25 mouse cellular contexts compared by ENCODE assay signal in the genomic region with DNA sequence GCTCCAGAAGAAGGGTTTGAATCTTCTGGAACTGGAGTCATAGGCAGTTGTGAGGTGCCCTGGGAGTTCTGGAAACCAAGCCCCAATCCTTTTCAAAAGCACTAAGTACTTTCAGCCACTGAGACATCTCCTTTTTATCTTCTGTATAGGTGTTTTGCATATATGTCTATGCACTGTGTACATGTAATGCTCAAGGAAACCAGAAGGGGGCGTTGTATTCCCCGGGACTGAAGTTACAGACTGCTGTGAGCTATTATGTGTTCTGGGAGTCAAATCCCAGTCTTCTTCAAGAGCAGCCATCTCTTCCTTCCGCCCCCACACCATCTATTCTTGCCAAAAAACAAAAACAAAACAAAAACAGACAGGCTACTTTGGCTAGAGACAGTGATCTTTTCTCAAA. TPM values are rescaled to one million over a fixed set of nuclear protein-coding genes. Genes with fewer than 3 reads are reported as not detected.
DNase-seq lines count a peak whose midpoint lies in the region; ATAC-seq and TF ChIP-seq lines count a peak whose summit lies in the region.
"Had no signal": no experiment of that assay in that cellular context is flagged by ENCODE, and none has a peak within 500 bp of the region (broad histone marks: within the 10 kb centered on the region; RNA-seq: fewer than 3 reads in every experiment).

No protein-coding gene starts in this region.

- H3K36me3 ChIP-seq in intestine, postnatal 0 days (ENCODE audit: control insufficient read depth, insufficient read depth), result no peaks in the 10 kb centered on the region
- H3K36me3 ChIP-seq in intestine, embryonic 15.5 days, result no peaks in the 10 kb centered on the region
- no peaks in the 10 kb centered on the region for H3K36me3 ChIP-seq in lung, postnatal 0 days (ENCODE audit: insufficient read depth, low read length)
- H3K36me3 ChIP-seq in ES-E14 (ENCODE audit: control insufficient read depth, insufficient read depth, low read length, poor library complexity, severe bottlenecking), result no peaks in the 10 kb centered on the region
- H3K36me3 ChIP-seq in midbrain, embryonic 13.5 days, result no peaks in the 10 kb centered on the region
- H3K36me3 ChIP-seq: embryonic facial prominence, embryonic 12.5 days; G1E; heart, embryonic 10.5 days; hindbrain, embryonic 13.5 days; limb, embryonic 10.5 days had no signal

- H3K9me3 ChIP-seq in intestine, postnatal 0 days (ENCODE audit: control insufficient read depth), result no peaks in the 10 kb centered on the region
- no peaks in the 10 kb centered on the region for H3K9me3 ChIP-seq in intestine, embryonic 15.5 days
- H3K9me3 ChIP-seq in lung, postnatal 0 days (ENCODE audit: low read length), result no peaks in the 10 kb centered on the region
- H3K9me3 ChIP-seq in ES-E14 (ENCODE audit: control insufficient read depth, insufficient read depth, low read depth, low read length), result no peaks in the 10 kb centered on the region
- no peaks in the 10 kb centered on the region for H3K9me3 ChIP-seq in midbrain, embryonic 13.5 days
- H3K9me3 ChIP-seq: embryonic facial prominence, embryonic 12.5 days; forebrain, embryonic 13.5 days; G1E; heart, embryonic 10.5 days; hindbrain, embryonic 13.5 days; limb, embryonic 10.5 days had no signal

- no peak overlapping the region for H3K4me2 ChIP-seq in intestine, postnatal 0 days (replicated peaks; ENCODE audit: low read depth)
- H3K4me2 ChIP-seq in intestine, embryonic 15.5 days (replicated peaks), result no peak overlapping the region
- no peak overlapping the region for H3K4me2 ChIP-seq in lung, postnatal 0 days (replicated peaks; ENCODE audit: low read depth, low read length)
- H3K4me2 ChIP-seq in midbrain, embryonic 13.5 days (replicated peaks), result no peak overlapping the region
- H3K4me2 ChIP-seq: embryonic facial prominence, embryonic 12.5 days; forebrain, embryonic 13.5 days; hindbrain, embryonic 13.5 days had no signal

- H3K9ac ChIP-seq in intestine, postnatal 0 days (ENCODE audit: low read depth, low read length), result no peak overlapping the region
- no peak overlapping the region for H3K9ac ChIP-seq in intestine, embryonic 15.5 days
- no peak overlapping the region for H3K9ac ChIP-seq in lung, postnatal 0 days (replicated peaks; ENCODE audit: low read depth)
- H3K9ac ChIP-seq in ES-E14 (ENCODE audit: insufficient read depth, low read depth, low read length, poor library complexity, severe bottlenecking), result no peak overlapping the region
- H3K9ac ChIP-seq in midbrain, embryonic 13.5 days (replicated peaks), result no peak overlapping the region
- H3K9ac ChIP-seq: embryonic facial prominence, embryonic 12.5 days; forebrain, embryonic 13.5 days; hindbrain, embryonic 13.5 days had no signal

- peak; percentile 50 for TF ChIP-seq CTCF in intestine, postnatal 0 days (IDR thresholded peaks at IDR 0.05; ENCODE audit: low read depth)
- peak; percentile 32; the same call in 1 of the 2 replicates for TF ChIP-seq CTCF in lung, postnatal 0 days (IDR thresholded peaks at IDR 0.05)

- no peak for ATAC-seq in intestine, postnatal 0 days
- ATAC-seq in intestine, embryonic 15.5 days, result no peak
- ATAC-seq in lung, postnatal 0 days, result no peak
- ATAC-seq in midbrain, embryonic 13.5 days, result no peak
- ATAC-seq: forebrain, embryonic 13.5 days had no signal

- 38% methylated on average over 3 of the region's 3 CpGs for WGBS in intestine, postnatal 0 days
- 55% methylated on average over 3 of the region's 3 CpGs for WGBS in intestine, embryonic 15.5 days
- 49% methylated on average over 3 of the region's 3 CpGs for WGBS in lung, postnatal 0 days
- WGBS in midbrain, embryonic 13.5 days, result 50% methylated on average over 3 of the region's 3 CpGs

- in situ Hi-C loops in ES-E14 (cut with MboI; ENCODE audit: low sequenced_read_pairs in 2 of 2, unreplicated experiment in 2 of 2), result no loop called here

- no peaks in the 10 kb centered on the region for H3K4me1 ChIP-seq in intestine, postnatal 0 days (replicated peaks; ENCODE audit: control insufficient read depth, insufficient read depth, low read length)
- H3K4me1 ChIP-seq in intestine, embryonic 15.5 days (replicated peaks), result no peaks in the 10 kb centered on the region
- H3K4me1 ChIP-seq in lung, postnatal 0 days (ENCODE audit: insufficient read depth, low read depth, low read length), result no peaks in the 10 kb centered on the region
- H3K4me1 ChIP-seq in ES-E14 (ENCODE audit: control insufficient read depth in 2 of 2, insufficient read depth in 2 of 2, low read length in 2 of 2, poor library complexity in 1 of 2), result no peaks in the 10 kb centered on the region
- no peaks in the 10 kb centered on the region for H3K4me1 ChIP-seq in midbrain, embryonic 13.5 days (replicated peaks)
- H3K4me1 ChIP-seq: embryonic facial prominence, embryonic 12.5 days; forebrain, embryonic 13.5 days; heart, embryonic 10.5 days; hindbrain, embryonic 13.5 days; limb, embryonic 10.5 days had no signal

- H3K27ac ChIP-seq in intestine, postnatal 0 days (ENCODE audit: low read depth, low read length), result no peak overlapping the region
- no peak overlapping the region for H3K27ac ChIP-seq in intestine, embryonic 15.5 days
- H3K27ac ChIP-seq in lung, postnatal 0 days (ENCODE audit: low read length), result no peak overlapping the region
- H3K27ac ChIP-seq in ES-E14 (ENCODE audit: insufficient read depth, low read depth, low read length, poor library complexity, severe bottlenecking), result no peak overlapping the region
- no peak overlapping the region for H3K27ac ChIP-seq in midbrain, embryonic 13.5 days
- H3K27ac ChIP-seq: embryonic facial prominence, embryonic 12.5 days; forebrain, embryonic 13.5 days; heart, embryonic 10.5 days; hindbrain, embryonic 13.5 days; limb, embryonic 10.5 days had no signal

- DNase-seq in lung, postnatal 0 days (ENCODE audit: low spot score), result no peak
- DNase-seq in lung, postnatal 36 days, result no peak
- DNase-seq in ES-E14 (ENCODE audit: low read depth, low spot score), result peak; percentile 51
- DNase-seq in induced T-regulatory cell, adult 2 months (ENCODE audit: low read depth), result peak; percentile 35
- no peak for DNase-seq in urinary bladder, postnatal 4 days (ENCODE audit: low spot score in 2 of 2)
- DNase-seq: adrenal gland, adult 2 months; B cell, adult 2 months; cerebellum, adult 9-11 months; gastrocnemius, postnatal 36 days; heart, postnatal 10 days; kidney, adult 18-20 months; kidney, postnatal 14 days; midbrain, embryonic 14.5 days; thymus, adult 2 months had no signal

- H3K27me3 ChIP-seq in intestine, postnatal 0 days (replicated peaks; ENCODE audit: control insufficient read depth, insufficient read depth, low read length), result no peaks in the 10 kb centered on the region
- no peaks in the 10 kb centered on the region for H3K27me3 ChIP-seq in intestine, embryonic 15.5 days (replicated peaks)
- H3K27me3 ChIP-seq in lung, postnatal 0 days (replicated peaks; ENCODE audit: insufficient read depth, low read length), result no peaks in the 10 kb centered on the region
- no peaks in the 10 kb centered on the region for H3K27me3 ChIP-seq in midbrain, embryonic 13.5 days
- H3K27me3 ChIP-seq: embryonic facial prominence, embryonic 12.5 days; forebrain, embryonic 13.5 days; hindbrain, embryonic 13.5 days had no signal

- H3K4me3 ChIP-seq in intestine, postnatal 0 days (ENCODE audit: low read depth, low read length), result no peak overlapping the region
- no peak overlapping the region for H3K4me3 ChIP-seq in intestine, embryonic 15.5 days (replicated peaks)
- H3K4me3 ChIP-seq in lung, postnatal 0 days (ENCODE audit: low read depth, low read length), result no peak overlapping the region
- no peak overlapping the region for H3K4me3 ChIP-seq in ES-E14 (ENCODE audit: insufficient read depth in 1 of 2, low read depth in 1 of 2, low read length in 2 of 2, poor library complexity in 1 of 2, severe bottlenecking in 1 of 2)
- no peak overlapping the region for H3K4me3 ChIP-seq in midbrain, embryonic 13.5 days (replicated peaks)
- H3K4me3 ChIP-seq: embryonic facial prominence, embryonic 12.5 days; erythroblast, embryonic 14.5 days; forebrain, embryonic 13.5 days; heart, embryonic 10.5 days; hindbrain, embryonic 13.5 days; limb, embryonic 10.5 days; myocyte had no signal

- no peak for TF ChIP-seq EP300 in lung, postnatal 0 days (IDR thresholded peaks at IDR 0.05)

TF ChIP-seq in ES-E14, 5 proteins besides CTCF, POLR2A, EP300 and RAD21:
- TF ChIP-seq CHD2 (IDR thresholded peaks at IDR 0.05; ENCODE audit: low read depth, low read length) (no peak), ZC3H11A (IDR thresholded peaks at IDR 0.05; ENCODE audit: borderline replicate concordance, low read depth, low read length) (no peak), MAFK (IDR thresholded peaks at IDR 0.05; ENCODE audit: insufficient read depth, low read depth, low read length) (no peak), HCFC1 (IDR thresholded peaks at IDR 0.05; ENCODE audit: borderline replicate concordance, insufficient read depth, low read length) (no peak), ZNF384 (IDR thresholded peaks at IDR 0.05; ENCODE audit: low read depth, low read length) (no peak)

RNA-seq across cellular contexts. Expression of a gene that starts 23.0 kb away (rescaled TPM):
- 35.1 and 37.2 TPM in 2 replicates for polyA plus RNA-seq in intestine, postnatal 0 days (2015; fragmentation: Nextera tagmentation; extraction: Ambion mirVana)
- polyA plus RNA-seq in intestine, embryonic 15.5 days (2015; fragmentation: Nextera tagmentation; extraction: Ambion mirVana), result 13.4 and 13.9 TPM in 2 replicates
- polyA plus RNA-seq in lung, postnatal 0 days (2015; fragmentation: Nextera tagmentation; extraction: Ambion mirVana), result 9.3 and 9.4 TPM in 2 replicates
- 10.4 and 20.1 TPM in 2 replicates for total RNA-seq in ES-E14 (2012; rRNA removed)
- 2.0 and 2.3 TPM in 2 replicates for polyA plus RNA-seq in midbrain, embryonic 13.5 days (2015; fragmentation: Nextera tagmentation; extraction: Ambion mirVana)

RNA-seq across cellular contexts. Expression of a gene that starts 31.7 kb away (rescaled TPM):
- polyA plus RNA-seq in intestine, postnatal 0 days (2015; fragmentation: Nextera tagmentation; extraction: Ambion mirVana), result 4.0 and 4.9 TPM in 2 replicates
- 7.5 and 7.9 TPM in 2 replicates for polyA plus RNA-seq in intestine, embryonic 15.5 days (2015; fragmentation: Nextera tagmentation; extraction: Ambion mirVana)
- polyA plus RNA-seq in lung, postnatal 0 days (2015; fragmentation: Nextera tagmentation; extraction: Ambion mirVana), result 3.0 and 3.4 TPM in 2 replicates
- 0.36 and 0.58 TPM in 2 replicates for total RNA-seq in ES-E14 (2012; rRNA removed)
- polyA plus RNA-seq in midbrain, embryonic 13.5 days (2015; fragmentation: Nextera tagmentation; extraction: Ambion mirVana), result 1.9 and 2.4 TPM in 2 replicates
- polyA plus RNA-seq: erythroblast, embryonic 14.5 days; G1E had no signal

RNA-seq across cellular contexts. Expression of a gene that starts 59.4 kb away (rescaled TPM):
- 131 and 132 TPM in 2 replicates for polyA plus RNA-seq in intestine, postnatal 0 days (2015; fragmentation: Nextera tagmentation; extraction: Ambion mirVana)
- polyA plus RNA-seq in intestine, embryonic 15.5 days (2015; fragmentation: Nextera tagmentation; extraction: Ambion mirVana), result 46.5 and 63.7 TPM in 2 replicates
- polyA plus RNA-seq in lung, postnatal 0 days (2015; fragmentation: Nextera tagmentation; extraction: Ambion mirVana), result 0.21 and 0.42 TPM in 2 replicates
- 23.6 and 34.4 TPM in 2 replicates for total RNA-seq in ES-E14 (2012; rRNA removed)
- 0.76 and 0.94 TPM in 2 replicates for polyA plus RNA-seq in midbrain, embryonic 13.5 days (2015; fragmentation: Nextera tagmentation; extraction: Ambion mirVana)
- total RNA-seq: adrenal gland, adult 2 months; G1E; heart, postnatal 10 days had no signal
- polyA plus RNA-seq: erythroblast, embryonic 14.5 days; G1E had no signal

Comparison
In these comparisons a context has a peak if more than half of its experiments do, and no peak if none do; other contexts are left out.
1. DNase-seq: peak in ES-E14 (single experiment) and induced T-regulatory cell, adult 2 months (single experiment); none in lung, postnatal 0 days (single experiment), lung, postnatal 36 days (single experiment) and urinary bladder, postnatal 4 days (0 of 2).
2. RNA of a gene that starts 59.4 kb away (polyA plus RNA-seq): 131 to 132 TPM in intestine, postnatal 0 days and 46.5 to 63.7 TPM in intestine, embryonic 15.5 days; 0.76 to 0.94 TPM in midbrain, embryonic 13.5 days and 0.21 to 0.42 TPM in lung, postnatal 0 days; every median in the first group is over 10 times any median in the second.